Mouse (Mus musculus): ENCODE results near the gene Neurog1.

DNA sequence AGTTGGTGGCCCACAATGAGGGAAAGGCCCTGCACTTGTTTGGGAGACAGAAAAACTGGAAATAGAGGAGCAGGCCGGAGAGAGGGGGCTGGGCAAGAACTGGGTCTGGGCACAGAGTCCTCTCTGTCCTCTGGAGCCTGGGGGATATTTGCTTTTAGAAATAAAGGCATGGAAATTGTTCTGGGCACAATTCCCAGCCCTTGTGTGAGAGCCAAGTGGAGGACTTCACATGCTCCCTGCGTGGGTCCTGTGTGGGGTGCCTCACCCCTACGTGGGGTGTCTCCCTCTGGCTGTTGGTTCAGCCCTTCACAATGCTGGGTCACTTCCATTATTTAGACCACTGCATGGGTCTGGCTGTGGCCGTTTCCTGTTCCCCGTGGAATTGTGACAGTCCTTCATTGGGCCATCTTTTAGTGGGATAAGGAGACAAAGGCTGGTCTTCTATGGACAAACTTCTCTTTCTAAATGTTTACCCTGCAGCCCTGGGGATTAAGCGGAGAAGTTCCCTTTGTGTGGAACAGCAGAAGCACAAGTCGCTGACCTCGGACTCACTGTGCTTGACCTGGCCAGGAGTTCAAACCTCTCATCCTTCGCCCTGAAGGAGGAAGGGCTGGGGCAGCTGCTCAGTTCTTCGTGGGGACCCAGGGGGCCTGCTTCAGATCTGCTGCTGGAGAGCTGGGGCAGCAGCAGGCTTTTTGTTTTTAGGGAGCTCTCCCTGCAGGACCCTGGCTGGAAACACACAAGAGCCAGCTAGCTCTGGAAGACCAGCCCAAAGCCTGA is 25.6 kb downstream of the Neurog1 start:
- TF ChIP-seq CTCF (IDR thresholded peaks at IDR 0.05; ENCODE audit: borderline replicate concordance, control insufficient read depth, extremely low read depth, insufficient read depth, low read length, poor library complexity) (no peak), POLR2A (IDR thresholded peaks at IDR 0.05; ENCODE audit: control insufficient read depth, extremely low read depth, insufficient read depth, low read length, poor library complexity) (no peak)

All from thymus, adult 2 months (tissue).